Mouse (Mus musculus): ENCODE results near the gene Mindy4.

GRCm38 (mm10) chr6:55223986-55224385 lies 20.8 kb downstream of the Mindy4 start:
- TF ChIP-seq CTCF (IDR thresholded peaks at IDR 0.05; ENCODE audit: low read depth, low read length) (no peak), GATA1 (IDR thresholded peaks at IDR 0.05; ENCODE audit: borderline replicate concordance, low read length) (no peak), GATA2 (IDR thresholded peaks at IDR 0.05; ENCODE audit: borderline replicate concordance, low read depth, low read length) (no peak)

Measured in G1E (cell line).